Mouse (Mus musculus) brown adipose tissue, adult 24 weeks (tissue): ENCODE results near the gene Lsm2. TPM values are rescaled to one million over a fixed set of nuclear protein-coding genes. Genes with fewer than 3 reads are reported as not detected.
"Not testable (repeated sequence)": the region's sequence is repeated elsewhere in the genome, so short reads cannot be mapped to it uniquely, and the experiment has no call there.

Experiments used
- H3K27ac ChIP-seq: fragments of 200-500 bp; replicated peaks from 2 replicates; pipeline ENCODE4 v1.5.1; 2012; ENCODE audit warnings: low read depth, mild to moderate bottlenecking, low read length
- H3K4me1 ChIP-seq: fragments of 200-500 bp; 2 replicates; pipeline ENCODE4 v1.6.1; 2012; ENCODE audit warnings: low read length, mixed read lengths; ENCODE audit not compliant: control insufficient read depth, insufficient read depth, insufficient read length
- H3K4me3 ChIP-seq: fragments of 200-500 bp; 2 replicates; pipeline ENCODE4 v1.5.1; 2012; ENCODE audit warnings: low read depth, mild to moderate bottlenecking, low read length, moderate library complexity; ENCODE audit not compliant: insufficient read depth
- polyA plus RNA-seq: library from polyadenylated mRNA; stranded (reverse); fragments of >200 nt; gene quantifications from 2 replicates; pipeline ENCODE4 v1.2.4, GENCODE M21; 2012; ENCODE audit not compliant: missing spikeins, insufficient read depth, insufficient read length

Lsm2 gene
- polyA plus RNA-seq, 1 experiment = 22.4 TPM

DNA sequence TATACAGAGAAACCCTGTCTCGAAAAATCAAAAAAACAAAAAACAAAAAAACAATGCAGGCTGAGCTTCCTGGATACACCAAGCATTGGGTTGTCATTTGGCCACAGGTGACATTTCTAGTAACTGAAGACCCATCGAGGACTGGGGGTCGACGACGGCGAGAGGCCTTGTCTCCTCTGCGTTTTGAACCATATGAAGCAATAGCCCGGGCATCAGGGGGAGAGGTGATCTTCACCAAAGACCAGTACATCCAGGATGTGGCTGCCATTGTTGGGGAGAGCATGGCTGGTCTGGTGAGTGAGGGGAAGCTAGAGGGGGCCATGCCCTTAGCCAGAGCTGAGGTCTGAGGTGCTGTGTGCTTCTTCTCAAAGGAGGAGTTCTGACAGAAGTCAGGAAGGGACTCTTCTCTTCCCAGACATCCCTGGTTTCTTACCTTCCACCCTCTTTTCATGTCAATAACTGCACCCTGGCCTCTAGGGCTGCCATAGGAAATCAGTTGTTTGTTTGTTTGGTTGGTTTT is 40.9 kb downstream of the Lsm2 start:
- Histone ChIP-seq H3K27ac (peak overlapping the region; percentile 94), H3K4me1 (peaks cover 3% of the 10 kb centered on the region; the same call in 1 of the 2 replicates), H3K4me3 (no peak overlapping the region)

DNA sequence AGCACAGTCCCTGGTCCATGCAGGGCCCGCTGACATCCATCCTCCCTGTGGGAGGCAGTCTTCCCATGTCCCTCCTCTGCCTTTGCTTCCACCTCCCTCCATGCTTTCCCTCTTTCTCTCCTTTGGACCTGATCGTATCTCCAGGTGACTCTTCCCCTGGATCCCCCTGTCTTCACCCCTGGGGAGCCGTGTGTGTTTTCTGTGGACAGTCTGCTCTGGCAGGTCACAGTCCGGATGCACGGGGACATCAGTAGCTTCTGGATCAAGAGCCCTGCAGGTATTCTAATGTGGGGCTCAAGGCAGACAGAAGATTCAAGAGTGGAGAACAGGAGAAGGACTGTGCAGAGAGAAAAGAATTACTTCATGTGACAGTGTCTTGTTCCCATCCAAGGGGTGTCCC is 41.6 kb downstream of the Lsm2 start:
- peaks cover 3% of the 10 kb centered on the region; the same call in 1 of the 2 replicates for H3K4me1 ChIP-seq
- no peak overlapping the region for H3K4me3 ChIP-seq
- H3K27ac ChIP-seq = no peak overlapping the region; the same call in 1 of the 2 replicates

DNA sequence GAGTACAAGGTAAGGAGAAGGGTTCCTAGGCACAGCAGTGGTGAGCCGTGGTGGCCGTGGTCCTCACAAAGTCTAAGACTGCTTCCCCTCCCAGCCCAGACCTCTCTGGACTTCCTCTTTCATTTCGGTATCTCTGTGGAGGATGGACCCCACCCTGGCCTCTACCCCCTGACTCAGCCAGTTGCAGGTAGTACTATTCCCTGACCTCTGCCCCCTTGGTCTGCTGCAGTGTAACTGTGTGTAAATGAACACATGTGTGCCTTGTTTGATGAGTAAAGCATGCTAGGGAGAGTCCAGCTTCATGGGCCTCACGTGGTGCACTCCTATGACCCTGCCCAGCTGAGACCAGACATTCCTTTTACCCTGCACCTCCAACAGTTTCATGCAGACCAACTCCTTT is 42.1 kb downstream of the Lsm2 start:
- Histone ChIP-seq H3K4me3 (no peak overlapping the region), H3K4me1 (peaks cover 3% of the 10 kb centered on the region; the same call in 1 of the 2 replicates), H3K27ac (no peak overlapping the region)

DNA sequence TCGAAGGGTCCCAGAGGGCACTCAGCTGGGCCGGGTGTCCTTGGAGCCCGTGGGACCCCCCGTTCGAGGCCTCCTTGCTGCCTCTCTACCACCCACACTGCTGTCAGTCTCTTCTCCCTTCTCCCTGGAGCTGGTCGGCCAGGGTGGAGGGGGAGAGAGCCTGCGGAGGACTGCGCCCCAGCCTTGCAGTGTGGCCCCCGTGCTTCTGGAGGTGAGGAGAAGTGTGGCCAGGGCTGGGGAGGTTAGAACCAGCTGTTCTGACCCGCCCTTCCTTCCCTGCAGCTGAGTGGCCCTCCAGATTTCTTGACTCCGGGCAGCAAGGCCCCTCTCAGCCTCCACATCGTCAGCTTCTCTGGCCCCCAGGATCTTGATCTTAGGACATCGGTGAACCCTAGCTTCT is 42.6 kb downstream of the Lsm2 start:
- H3K27ac ChIP-seq = no peak overlapping the region

DNA sequence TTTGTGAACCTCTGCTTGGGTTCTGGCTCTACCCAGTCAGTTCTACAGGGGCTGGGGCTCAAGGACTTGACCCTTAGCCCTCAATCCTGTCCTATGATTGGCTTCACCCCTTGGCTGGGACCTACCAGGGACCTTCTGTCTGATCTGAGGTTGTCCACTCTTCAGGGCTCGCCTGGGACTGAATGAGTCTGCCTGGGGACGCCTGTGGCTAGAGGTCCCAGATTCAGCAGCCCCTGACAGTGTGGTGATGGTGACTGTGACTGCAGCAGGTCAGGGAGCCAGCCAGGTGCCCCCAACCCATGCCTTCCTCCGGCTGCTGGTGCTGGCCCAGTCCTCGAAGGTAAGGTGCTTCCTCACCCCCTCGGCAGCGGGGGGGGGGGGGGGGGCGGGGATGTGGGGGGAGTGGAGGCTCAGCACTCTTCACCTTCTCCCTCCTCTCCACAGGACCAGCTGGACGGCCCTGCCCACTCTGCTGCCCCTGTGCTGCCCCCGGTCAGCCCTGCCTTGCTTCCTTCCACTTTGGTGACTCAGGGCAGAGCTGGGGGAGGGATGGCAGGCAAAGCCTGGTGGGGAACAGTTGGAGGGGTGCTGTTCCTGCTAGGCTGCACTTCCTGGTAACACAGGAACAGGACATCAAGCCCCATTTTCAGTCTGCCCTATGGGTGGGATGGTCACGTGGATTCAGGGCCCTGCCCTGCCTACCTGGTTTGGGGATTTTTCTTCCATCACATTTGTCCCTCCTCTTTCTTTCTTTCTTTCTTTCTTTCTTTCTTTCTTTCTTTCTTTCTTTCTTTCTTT is 43.2 kb downstream of the Lsm2 start:
- no peak overlapping the region for H3K27ac ChIP-seq
- H3K4me1 ChIP-seq = peaks cover 3% of the 10 kb centered on the region; the same call in 1 of the 2 replicates
- no peak overlapping the region for H3K4me3 ChIP-seq

More for the DNA sequence above, 42.6 kb downstream of the Lsm2 start:
- Histone ChIP-seq H3K4me1 (peaks cover 3% of the 10 kb centered on the region; the same call in 1 of the 2 replicates), H3K4me3 (no peak overlapping the region)

DNA sequence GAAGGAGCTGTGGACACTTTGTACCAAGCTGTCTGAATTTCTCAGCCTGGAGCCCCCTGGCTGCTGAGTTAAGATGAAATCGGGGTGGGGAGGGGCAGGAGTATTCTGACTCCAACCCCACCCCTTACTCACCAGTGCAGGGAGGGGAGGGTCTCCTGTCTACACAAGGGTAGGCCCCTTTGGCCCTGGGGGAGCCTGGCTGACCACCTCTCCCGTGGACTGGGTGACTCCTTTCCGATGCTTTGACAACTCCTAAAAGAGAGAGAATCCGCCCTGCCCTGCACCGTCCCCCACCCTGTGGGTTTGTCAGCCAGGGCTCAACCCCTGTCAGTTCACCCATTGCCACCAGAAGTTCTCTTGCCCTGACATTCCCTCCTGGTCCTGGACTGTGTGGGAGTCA is 44.5 kb downstream of the Lsm2 start:
- Histone ChIP-seq H3K27ac (no peak overlapping the region), H3K4me3 (no peak overlapping the region), H3K4me1 (peaks cover 3% of the 10 kb centered on the region; the same call in 1 of the 2 replicates)

DNA sequence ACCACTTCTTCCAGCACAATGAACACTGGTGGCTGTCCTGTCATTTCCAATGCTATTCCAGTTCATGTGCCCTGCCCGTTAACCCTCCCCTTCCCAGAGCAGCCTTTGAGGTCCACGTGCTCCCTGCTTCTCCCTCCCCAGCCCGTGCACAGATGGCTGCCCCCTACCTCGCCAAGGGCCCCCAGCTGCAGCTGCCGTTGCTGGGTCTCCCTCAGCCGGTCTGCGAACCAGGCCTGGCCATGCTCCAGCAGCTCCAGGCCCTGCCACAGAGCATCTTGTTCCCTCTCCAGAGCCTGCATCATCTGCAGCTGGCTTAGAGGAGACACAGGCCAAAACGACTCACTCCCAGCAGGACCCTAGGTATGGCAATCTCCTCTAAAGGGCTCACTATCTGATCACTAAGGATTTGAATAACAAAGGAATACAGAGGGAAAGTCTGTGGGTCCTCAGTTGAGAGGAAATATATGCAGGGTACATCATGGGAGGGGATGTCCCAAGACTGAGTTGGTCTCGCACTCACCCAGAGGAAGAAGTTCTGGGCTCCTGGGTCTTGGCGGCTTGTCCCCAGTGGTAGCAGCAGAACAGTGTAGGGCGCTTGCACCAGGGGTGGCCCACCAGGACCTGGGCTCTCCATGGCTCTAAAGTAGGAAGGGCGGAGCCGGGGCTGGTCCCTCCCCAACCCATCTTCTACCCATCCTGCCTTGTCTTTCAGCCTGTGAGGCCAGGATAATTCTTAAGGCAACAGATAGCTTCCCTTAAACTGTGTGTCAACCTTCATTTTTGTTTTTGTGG is 45.8 kb downstream of the Lsm2 start, which contains the start of gene Sapcd1:
TSS of gene Sapcd1 (minus strand) at position 740 of the 792 bp plus-strand sequence.
- peaks cover 3% of the 10 kb centered on the region; the same call in 1 of the 2 replicates for H3K4me1 ChIP-seq
- no peak within 1 kb of the TSS for H3K4me3 ChIP-seq
- H3K27ac ChIP-seq = no peak within 1 kb of the TSS

DNA sequence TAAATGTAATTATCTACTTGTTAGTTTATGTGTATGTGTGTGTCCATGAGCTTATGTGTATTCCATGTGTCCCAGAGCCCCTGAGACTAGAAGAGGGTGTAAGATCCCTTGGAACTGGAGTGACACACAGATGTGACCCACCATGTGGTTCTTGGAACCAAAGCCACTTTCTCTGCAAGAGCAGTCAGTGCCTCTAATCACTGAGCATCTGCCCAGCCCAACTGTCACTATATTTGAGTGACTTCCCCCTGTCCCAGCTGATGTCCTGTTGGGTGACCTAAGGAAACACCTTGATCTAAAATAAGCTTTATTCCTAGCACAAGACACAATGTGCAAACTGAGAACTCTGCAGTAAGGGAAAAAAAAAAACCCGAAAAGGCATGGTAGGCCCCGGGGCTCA is 46.7 kb downstream of the Lsm2 start:
- Histone ChIP-seq H3K4me3 (no peak overlapping the region), H3K4me1 (no peaks in the 10 kb centered on the region), H3K27ac (no peak overlapping the region)

DNA sequence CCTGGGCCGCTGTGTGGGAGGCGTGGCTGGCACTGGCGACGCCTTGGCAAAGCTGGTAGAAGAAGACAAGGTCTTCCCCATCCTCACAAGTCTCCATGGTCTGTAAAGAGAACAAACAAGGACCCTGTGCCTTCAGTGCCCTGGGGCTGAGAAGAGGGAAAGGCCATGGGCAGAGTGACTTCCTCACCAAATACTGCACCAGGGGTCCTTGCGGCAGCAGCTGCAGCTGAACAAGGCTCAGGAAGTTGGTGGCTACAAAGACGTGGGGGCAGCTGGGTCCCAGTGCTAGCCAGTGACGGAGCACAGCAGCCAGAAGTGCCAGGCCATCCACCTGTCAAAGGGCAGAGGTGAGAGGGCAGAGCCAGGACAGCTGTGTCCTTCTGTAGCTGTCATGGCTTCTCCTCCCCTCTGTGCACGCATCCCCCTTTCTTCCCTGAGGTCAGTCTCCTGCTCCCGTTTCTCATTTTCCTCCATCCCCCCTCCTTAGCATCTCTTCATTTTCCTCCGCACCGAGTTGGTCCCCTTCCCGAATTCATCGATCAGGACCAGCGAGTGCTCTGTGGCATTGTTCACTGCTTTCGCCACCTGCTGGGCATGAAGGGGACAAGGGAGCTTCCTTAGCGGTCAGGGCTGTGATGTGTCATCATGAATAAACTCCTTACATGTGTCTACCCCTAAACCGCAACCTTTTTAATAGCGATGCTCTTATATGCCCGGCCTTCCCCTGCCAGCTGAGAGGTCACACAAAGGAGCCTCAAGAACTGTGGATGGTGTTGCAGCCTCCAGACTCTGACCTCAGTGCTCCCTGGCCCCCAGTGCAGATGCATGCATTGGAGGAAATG is 48.2 kb downstream of the Lsm2 start:
- Histone ChIP-seq H3K4me1 (no peaks in the 10 kb centered on the region), H3K4me3 (no peak overlapping the region), H3K27ac (no peak overlapping the region)

DNA sequence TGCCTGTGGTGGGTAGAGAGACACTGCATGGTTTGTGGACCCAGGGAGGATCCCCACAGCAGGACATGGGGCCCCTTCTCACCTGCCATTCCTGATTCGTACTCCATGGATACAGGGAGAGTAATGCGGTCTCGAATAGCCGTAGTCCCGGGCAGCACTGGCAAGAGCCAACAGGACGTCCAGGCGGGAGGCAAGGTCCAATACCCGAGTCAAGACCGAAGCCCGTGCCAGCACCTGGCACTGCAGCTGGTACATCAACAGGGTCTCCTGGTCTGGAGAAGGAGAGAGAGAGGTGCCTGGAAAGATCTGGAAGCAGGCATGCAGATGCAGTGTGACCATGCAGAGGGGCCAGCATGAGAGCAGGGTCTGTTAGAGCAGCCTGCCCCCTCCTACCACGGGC is 49.6 kb downstream of the Lsm2 start:
- no peak overlapping the region for H3K27ac ChIP-seq
- no peaks in the 10 kb centered on the region for H3K4me1 ChIP-seq
- H3K4me3 ChIP-seq = no peak overlapping the region

DNA sequence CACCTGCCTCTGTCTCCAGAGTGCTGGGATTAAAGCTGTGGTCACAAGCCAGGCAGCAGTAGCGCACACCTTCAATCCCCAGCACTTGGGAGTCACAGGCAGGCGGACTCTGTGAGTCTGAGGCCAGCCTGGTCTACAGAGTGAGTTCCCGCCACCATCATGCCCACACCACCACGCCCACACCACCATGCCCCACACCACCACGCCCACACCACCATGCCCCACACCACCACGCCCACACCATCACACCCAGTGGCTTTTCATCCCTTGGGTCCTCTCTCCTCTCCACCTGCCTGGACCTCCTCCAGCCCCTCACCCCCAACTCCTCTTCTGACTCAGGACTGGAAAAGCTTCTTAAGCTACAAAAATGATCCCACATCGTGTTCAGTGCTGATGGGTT is 50.2 kb downstream of the Lsm2 start:
- H3K4me1 ChIP-seq = no peaks in the 10 kb centered on the region
- H3K4me3 ChIP-seq = no peak overlapping the region
- H3K27ac ChIP-seq = no peak overlapping the region

DNA sequence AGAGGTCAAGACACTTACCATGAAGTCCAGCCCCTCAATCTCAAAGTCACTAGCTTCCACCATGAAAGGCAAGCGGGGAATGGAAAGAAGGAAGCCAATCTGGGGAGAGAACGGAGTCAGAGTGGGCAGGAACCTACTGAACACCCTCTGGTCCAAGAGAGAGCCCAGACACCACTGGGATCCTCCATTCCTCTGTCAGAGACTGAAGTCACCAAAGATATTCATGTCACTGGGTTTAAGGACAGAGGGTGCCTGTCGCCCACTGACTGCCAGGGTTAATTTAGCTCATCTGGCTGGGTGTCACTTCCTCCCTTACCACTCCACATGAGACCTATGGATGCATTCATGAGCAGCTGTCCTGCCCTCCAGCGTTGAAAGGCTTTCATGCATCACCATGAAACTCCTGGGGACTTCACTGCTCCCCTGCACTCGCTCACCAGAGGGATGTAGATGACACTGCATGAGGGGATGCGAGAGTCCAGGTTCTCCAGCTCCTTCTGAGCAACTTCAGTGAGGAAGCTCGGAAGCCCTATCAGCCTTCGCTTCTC is 50.7 kb downstream of the Lsm2 start:
- Histone ChIP-seq H3K27ac (no peak overlapping the region), H3K4me1 (no peaks in the 10 kb centered on the region), H3K4me3 (no peak overlapping the region)

DNA sequence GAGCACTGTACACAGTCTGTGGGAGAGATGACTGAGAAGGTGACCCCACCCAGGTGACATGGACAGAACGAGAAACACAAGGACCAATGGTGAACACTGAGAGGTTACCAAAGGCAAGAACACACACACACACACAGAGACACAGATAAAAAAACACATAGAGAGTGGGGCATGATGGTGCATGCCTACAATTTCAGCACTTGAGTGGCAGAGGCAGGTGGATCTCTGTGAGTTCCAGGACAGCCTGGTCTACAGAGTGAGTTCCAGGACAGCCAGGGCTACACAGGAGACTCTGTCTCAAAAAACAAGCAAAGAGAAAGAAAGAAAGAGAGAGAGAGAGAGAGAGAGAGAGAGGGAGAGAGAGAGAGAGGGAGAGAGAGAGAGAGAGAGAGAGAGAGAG is 52.0 kb downstream of the Lsm2 start:
- H3K4me3 ChIP-seq, H3K4me1 ChIP-seq, H3K27ac ChIP-seq: not testable (repeated sequence)

DNA sequence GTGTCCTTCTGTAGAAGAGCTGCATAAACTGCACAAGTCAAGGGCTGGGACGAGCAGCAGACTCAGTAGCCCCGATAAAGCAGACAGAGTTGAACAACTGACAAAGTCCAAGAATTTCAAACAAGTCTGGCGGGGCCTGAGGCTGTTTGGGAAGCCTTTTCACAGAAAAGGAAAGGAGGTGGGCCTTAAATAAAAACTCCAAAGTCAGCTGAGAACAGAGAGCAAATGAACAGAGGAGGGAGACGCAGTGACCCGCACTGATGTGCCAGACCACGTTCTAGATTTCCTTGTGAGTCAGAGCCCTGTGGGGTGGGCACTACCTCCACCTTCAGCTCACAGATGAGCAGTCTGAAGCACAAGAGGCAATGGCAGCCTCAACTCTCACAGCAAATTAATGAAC is 53.2 kb downstream of the Lsm2 start:
- no peak overlapping the region for H3K27ac ChIP-seq
- H3K4me3 ChIP-seq = no peak overlapping the region
- no peaks in the 10 kb centered on the region for H3K4me1 ChIP-seq
